Mouse (Mus musculus) heart, postnatal 36 days (tissue): ENCODE measurements at regions not wholly inside any gene's neighbourhood (a gene's known extent, or its start where the extent isn't known, plus 50 kb on each side); places are given as distances from the start of the nearest gene placed in this dataset.

Experiments
- DNase-seq, 2 experiments: peaks; one replicate each; pipeline ENCODE4 v3.0.0; 2021 to 2022
- intact Hi-C: fragments of 180-260 bp; cut with DNase I; formaldehyde crosslinking; loops from one replicate; pipeline ENCODE4 v1.15.1; 2025

DNA sequence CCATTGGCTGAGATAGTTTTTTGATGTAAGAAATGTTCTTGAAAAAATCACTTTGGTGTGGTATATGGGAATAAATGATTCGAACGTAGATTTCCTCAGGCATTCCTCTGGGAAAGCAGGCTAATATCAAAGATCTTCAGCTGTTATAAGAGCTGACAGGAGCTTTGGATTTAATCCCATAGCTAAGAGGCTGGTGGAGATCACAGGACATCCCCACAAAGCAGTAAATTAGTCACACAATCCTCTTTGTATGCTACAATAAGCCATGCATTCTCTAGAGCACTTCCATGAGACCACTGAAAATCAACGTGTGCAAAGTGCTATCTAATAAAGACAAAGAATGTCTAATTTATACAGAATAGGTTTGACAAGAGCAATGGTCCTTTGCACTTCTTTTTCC, 643.9 kb upstream of the Impad1 start:
- intact Hi-C loops, result no loop called here
- DNase-seq, result no peak
